Mouse (Mus musculus) 416B (cell line): ENCODE results near the gene Efhd1.

Experiments used
- DNase-seq: peaks from one replicate; pipeline ENCODE4 v3.0.0; 2011; ENCODE audit warnings: low read depth

The Efhd1 gene

GRCm38 (mm10) chr1:87270204-87270603, 6.0 kb downstream of the Efhd1 start:
- DNase-seq = no peak

GRCm38 (mm10) chr1:87270641-87271467, 6.7 kb downstream of the Efhd1 start:
- peak; percentile 45 for DNase-seq

- DNase-seq = no peak
These were observed 7.4 kb downstream of the Efhd1 start for GRCm38 (mm10) chr1:87271596-87271995.

- DNase-seq = peak; percentile 95
These were observed 8.3 kb downstream of the Efhd1 start for GRCm38 (mm10) chr1:87272462-87272861.

- no peak for DNase-seq
These were observed 9.4 kb downstream of the Efhd1 start for GRCm38 (mm10) chr1:87273514-87273942.

GRCm38 (mm10) chr1:87274134-87274533, 10.0 kb downstream of the Efhd1 start:
- no peak for DNase-seq

- no peak for DNase-seq
These were observed 11.0 kb downstream of the Efhd1 start for GRCm38 (mm10) chr1:87275151-87275550.

- DNase-seq = no peak
These were observed 11.9 kb downstream of the Efhd1 start for GRCm38 (mm10) chr1:87276056-87276455.

- DNase-seq = no peak
These were observed 16.1 kb downstream of the Efhd1 start for GRCm38 (mm10) chr1:87280281-87280680.

- DNase-seq = no peak
These were observed 17.6 kb downstream of the Efhd1 start for GRCm38 (mm10) chr1:87281599-87282412.

- DNase-seq = no peak
These were observed 18.2 kb downstream of the Efhd1 start for GRCm38 (mm10) chr1:87282413-87282788.

GRCm38 (mm10) chr1:87283410-87283960, 19.3 kb downstream of the Efhd1 start:
- DNase-seq = no peak

- no peak for DNase-seq
These were observed 22.9 kb downstream of the Efhd1 start for GRCm38 (mm10) chr1:87287105-87287504.

- DNase-seq = no peak
These were observed 27.3 kb downstream of the Efhd1 start for GRCm38 (mm10) chr1:87291416-87291815.

GRCm38 (mm10) chr1:87292420-87293190, 28.4 kb downstream of the Efhd1 start:
- DNase-seq = peak; percentile 37

GRCm38 (mm10) chr1:87294063-87294710, 30.0 kb downstream of the Efhd1 start:
- DNase-seq = no peak

- DNase-seq = no peak
These were observed 30.8 kb downstream of the Efhd1 start for GRCm38 (mm10) chr1:87294951-87295350.

GRCm38 (mm10) chr1:87297346-87297925, 33.3 kb downstream of the Efhd1 start:
- DNase-seq = no peak

GRCm38 (mm10) chr1:87300360-87301286, 36.5 kb downstream of the Efhd1 start:
- no peak for DNase-seq

- DNase-seq = no peak
These were observed 37.8 kb downstream of the Efhd1 start for GRCm38 (mm10) chr1:87301971-87302370.
